Mouse (Mus musculus) myocyte (in vitro differentiated cells): ENCODE measurements around the gene Dcakd. TPM values are rescaled to one million over a fixed set of nuclear protein-coding genes. Genes with fewer than 3 reads are reported as not detected.

Source experiments
- H3K27me3 ChIP-seq: one replicate; pipeline ENCODE4 v1.6.1; 2011; ENCODE audit not compliant: control insufficient read depth, insufficient read depth, insufficient read length
- H3K36me3 ChIP-seq: one replicate; pipeline ENCODE4 v1.6.1; 2011; ENCODE audit not compliant: control insufficient read depth, insufficient read depth
- H3K4me2 ChIP-seq: one replicate; pipeline ENCODE4 v1.6.1; 2011; ENCODE audit warnings: low read depth, control low read depth
- H3K4me3 ChIP-seq: one replicate; pipeline ENCODE4 v1.5.1; 2011; ENCODE audit warnings: mild to moderate bottlenecking, control low read depth, moderate library complexity
- H3K79me2 ChIP-seq: one replicate; pipeline ENCODE4 v1.6.1; 2011; ENCODE audit not compliant: control insufficient read depth, insufficient read depth
- H3ac ChIP-seq: one replicate; pipeline ENCODE4 v1.6.1; 2011; ENCODE audit not compliant: control insufficient read depth, insufficient read length
- CEBPB ChIP-seq: IDR thresholded peaks from 2 replicates; pipeline ENCODE4 v1.6.1; 2011; ENCODE audit warnings: mild to moderate bottlenecking, moderate library complexity; ENCODE audit not compliant: poor library complexity, insufficient read depth, severe bottlenecking
- E2F4 ChIP-seq: IDR thresholded peaks from one replicate; pipeline ENCODE4 v1.6.1; 2011; ENCODE audit warnings: mild to moderate bottlenecking, control low read depth, moderate library complexity; ENCODE audit not compliant: insufficient read depth
- MAX ChIP-seq: IDR thresholded peaks from one replicate; pipeline ENCODE4 v1.6.1; 2011; ENCODE audit warnings: low read depth, mild to moderate bottlenecking, control low read depth
- MYOD1 ChIP-seq, 3 experiments: IDR thresholded peaks; one replicate each; pipeline ENCODE4 v1.6.1; 2011; ENCODE audit warnings: control low read depth in 2 of 3, low read depth in 2 of 3, mild to moderate bottlenecking in 2 of 3, moderate library complexity in 1 of 3; ENCODE audit not compliant: insufficient read length in 2 of 3, control insufficient read depth in 1 of 3
- MYOG ChIP-seq, 3 experiments: IDR thresholded peaks; one replicate each; pipeline ENCODE4 v1.6.1; 2011; ENCODE audit warnings: control low read depth in 2 of 3, low read depth in 2 of 3, mild to moderate bottlenecking in 2 of 3; ENCODE audit not compliant: insufficient read length in 2 of 3, control insufficient read depth in 1 of 3, insufficient read depth in 1 of 3
- POLR2A ChIP-seq: IDR thresholded peaks from one replicate; pipeline ENCODE4 v1.6.1; 2011; ENCODE audit warnings: low read depth, mild to moderate bottlenecking, control low read depth, moderate library complexity; ENCODE audit not compliant: insufficient read length
- POLR2AphosphoS2 ChIP-seq: IDR thresholded peaks from one replicate; pipeline ENCODE4 v1.6.1; 2011; ENCODE audit warnings: low read depth, control low read depth; ENCODE audit not compliant: insufficient read length
- REST ChIP-seq: IDR thresholded peaks from one replicate; pipeline ENCODE4 v1.6.1; 2011; ENCODE audit warnings: mild to moderate bottlenecking, control low read depth, moderate library complexity; ENCODE audit not compliant: insufficient read depth, insufficient read length
- SRF ChIP-seq: IDR thresholded peaks from one replicate; pipeline ENCODE4 v1.6.1; 2011; ENCODE audit warnings: low read depth; ENCODE audit not compliant: control insufficient read depth, insufficient read length
- TCF12 ChIP-seq: IDR thresholded peaks from one replicate; pipeline ENCODE4 v1.6.1; 2011; ENCODE audit warnings: mild to moderate bottlenecking, control low read depth; ENCODE audit not compliant: poor library complexity, insufficient read depth, severe bottlenecking
- TCF3 ChIP-seq: IDR thresholded peaks from one replicate; pipeline ENCODE4 v1.6.1; 2011; ENCODE audit warnings: low read depth, control low read depth; ENCODE audit not compliant: insufficient read length
- USF1 ChIP-seq: IDR thresholded peaks from one replicate; pipeline ENCODE4 v1.6.1; 2011; ENCODE audit warnings: low read depth, mild to moderate bottlenecking, control low read depth, moderate library complexity
- polyA plus RNA-seq: library from polyadenylated mRNA; unstranded; fragments of >200 nt; fragmentation: generic; extraction: Trizol; gene quantifications from one replicate; pipeline ENCODE4 v1.2.1, GENCODE M21; 2012; ENCODE audit warnings: missing spikeins

Gene Dcakd
- polyA plus RNA-seq, 1 experiment, result 199 TPM

DNA sequence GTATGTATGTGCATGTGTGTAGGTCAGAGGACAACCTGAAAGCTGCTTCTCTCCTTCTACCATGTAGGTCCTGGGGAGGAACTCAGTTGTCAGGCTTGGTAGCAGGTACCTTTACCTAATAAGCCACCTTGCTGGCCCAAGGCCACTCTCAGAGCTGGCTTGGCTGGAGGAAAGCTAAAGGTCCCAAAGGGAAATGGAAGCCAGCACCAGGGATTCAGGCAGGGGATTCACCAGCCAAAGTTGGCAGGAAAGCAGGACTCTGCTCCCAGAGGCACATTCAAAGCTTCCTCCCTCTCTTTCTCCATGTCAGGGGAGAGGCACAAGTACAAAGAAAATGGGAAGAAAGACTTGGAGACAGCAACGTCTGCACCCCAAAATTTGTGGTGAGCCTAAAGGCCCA is 23.3 kb downstream of the Dcakd start:
- TF ChIP-seq POLR2AphosphoS2 (no peak), E2F4 (no peak), REST (no peak), POLR2A (no peak), TCF3 (no peak), MAX (no peak), MYOG (IDR thresholded peaks at IDR 0.05; ENCODE audit: control insufficient read depth in 1 of 3, insufficient read depth in 1 of 3, insufficient read length in 2 of 3, low read depth in 2 of 3) (no peak), USF1 (no peak), CEBPB (no peak), TCF12 (no peak)
- Histone ChIP-seq H3K4me2 (peak overlapping the region; percentile 71), H3K4me3 (no peak overlapping the region), H3K36me3 (peaks cover 3% of the 10 kb centered on the region), H3ac (no peak overlapping the region), H3K27me3 (no peaks in the 10 kb centered on the region), H3K79me2 (peaks cover 76% of the 10 kb centered on the region)

- H3K4me2 ChIP-seq, result peak overlapping the region; percentile 80
- no peak overlapping the region for H3K4me3 ChIP-seq
- TF ChIP-seq SRF (peak; percentile 62), USF1 (peak; percentile 12), MYOD1 (IDR thresholded peaks at IDR 0.05; ENCODE audit: control insufficient read depth in 1 of 3, insufficient read length in 2 of 3, low read depth in 2 of 3) (peak; percentile 99 to 100 (median 100)), POLR2AphosphoS2 (peak; percentile 53), POLR2A (no peak), MAX (peak; percentile 58), REST (no peak), TCF12 (peak; percentile 98), MYOG (IDR thresholded peaks at IDR 0.05; ENCODE audit: control insufficient read depth in 1 of 3, insufficient read depth in 1 of 3, insufficient read length in 2 of 3, low read depth in 2 of 3) (peak; percentile 74 to 98 (median 97)), CEBPB (no peak), E2F4 (no peak), TCF3 (peak; percentile 91)
- no peak overlapping the region for H3ac ChIP-seq
- H3K27me3 ChIP-seq, result no peaks in the 10 kb centered on the region
- peaks cover 74% of the 10 kb centered on the region for H3K79me2 ChIP-seq
- H3K36me3 ChIP-seq, result no peaks in the 10 kb centered on the region
Measured at GRCm38 (mm10) chr11:103003210-103003609, 24.9 kb downstream of the Dcakd start.

- H3K36me3 ChIP-seq, result peaks cover 4% of the 10 kb centered on the region
- no peak for TF ChIP-seq SRF
- TF ChIP-seq MYOG (IDR thresholded peaks at IDR 0.05; ENCODE audit: control insufficient read depth in 1 of 3, insufficient read depth in 1 of 3, insufficient read length in 2 of 3, low read depth in 2 of 3), result no peak
- peak; percentile 13 for TF ChIP-seq POLR2AphosphoS2
- no peak for TF ChIP-seq TCF12
Measured at GRCm38 (mm10) chr11:103001063-103001462, 27.1 kb downstream of the Dcakd start.

GRCm38 (mm10) chr11:103000111-103000510 is 28.0 kb downstream of the Dcakd start:
- Histone ChIP-seq H3K36me3 (peaks cover 13% of the 10 kb centered on the region), H3ac (peak overlapping the region; percentile 4), H3K4me3 (peak overlapping the region; percentile 55), H3K79me2 (peaks cover 45% of the 10 kb centered on the region), H3K4me2 (peak overlapping the region; percentile 80), H3K27me3 (no peaks in the 10 kb centered on the region)
- TF ChIP-seq REST (no peak), POLR2AphosphoS2 (no peak), SRF (no peak), MYOG (IDR thresholded peaks at IDR 0.05; ENCODE audit: control insufficient read depth in 1 of 3, insufficient read depth in 1 of 3, insufficient read length in 2 of 3, low read depth in 2 of 3) (peak in 1 of 3 experiments; percentile 31), POLR2A (peak; percentile 46), TCF3 (no peak), TCF12 (no peak), USF1 (no peak), MYOD1 (IDR thresholded peaks at IDR 0.05; ENCODE audit: control insufficient read depth in 1 of 3, insufficient read length in 2 of 3, low read depth in 2 of 3) (no peak)

More at GRCm38 (mm10) chr11:103001063-103001462, 27.1 kb downstream of the Dcakd start:
- peak overlapping the region; percentile 80 for H3K4me2 ChIP-seq
- H3K4me3 ChIP-seq, result peak overlapping the region; percentile 55
- H3ac ChIP-seq, result no peak overlapping the region
- peaks cover 55% of the 10 kb centered on the region for H3K79me2 ChIP-seq
- H3K27me3 ChIP-seq, result no peaks in the 10 kb centered on the region

DNA sequence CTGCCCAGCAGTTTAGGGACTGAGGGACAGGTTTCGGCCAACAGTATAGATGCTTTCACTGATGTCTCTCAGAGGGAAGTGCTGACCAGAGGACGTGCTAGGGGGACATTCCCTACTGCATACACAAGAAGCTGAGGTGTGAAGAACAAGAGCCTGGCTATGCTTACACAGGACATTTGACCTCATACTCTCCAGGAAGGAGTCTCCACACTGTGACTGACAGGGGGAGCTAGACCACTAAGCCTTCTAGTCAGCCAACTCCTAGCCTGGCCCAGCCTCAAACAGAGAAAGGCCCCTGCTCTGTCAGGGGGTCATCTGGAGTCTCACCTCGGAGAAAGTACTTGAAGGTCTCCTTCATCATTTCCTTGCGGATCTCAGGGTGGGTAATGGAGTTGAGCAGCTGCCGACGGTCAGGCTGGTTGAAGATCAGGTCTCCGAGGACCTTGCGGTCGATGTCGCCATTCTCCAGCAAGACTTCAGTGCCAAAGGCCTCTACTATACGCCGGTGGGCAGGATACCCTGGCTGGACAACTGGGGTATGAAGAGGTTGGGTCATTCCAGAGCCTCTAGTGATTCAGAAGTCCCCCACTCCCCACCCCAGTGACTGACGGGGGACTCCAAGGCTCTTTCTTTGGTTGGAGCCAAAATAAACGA is 28.7 kb downstream of the Dcakd start:
- Histone ChIP-seq H3K4me3 (peak overlapping the region; percentile 55), H3K27me3 (no peaks in the 10 kb centered on the region), H3K36me3 (peaks cover 20% of the 10 kb centered on the region), H3K4me2 (peak overlapping the region; percentile 80), H3K79me2 (peaks cover 39% of the 10 kb centered on the region), H3ac (peak overlapping the region; percentile 4)
- TF ChIP-seq MYOD1 (IDR thresholded peaks at IDR 0.05; ENCODE audit: control insufficient read depth in 1 of 3, insufficient read length in 2 of 3, low read depth in 2 of 3) (peak in 1 of 3 experiments; percentile 20), USF1 (no peak), TCF3 (no peak), CEBPB (no peak), POLR2AphosphoS2 (peak; percentile 47), MYOG (IDR thresholded peaks at IDR 0.05; ENCODE audit: control insufficient read depth in 1 of 3, insufficient read depth in 1 of 3, insufficient read length in 2 of 3, low read depth in 2 of 3) (peak in 1 of 3 experiments; percentile 13), SRF (no peak), REST (no peak), POLR2A (peak; percentile 15), MAX (no peak), TCF12 (no peak), E2F4 (no peak)
